12 mouse cellular contexts compared by ENCODE assay signal in genomic region chr5:110806676-110807075, GRCm38 (mm10). TPM values are rescaled to one million over a fixed set of nuclear protein-coding genes. Genes with fewer than 3 reads are reported as not detected.
DNase-seq lines count a peak whose midpoint lies in the region; ATAC-seq and TF ChIP-seq lines count a peak whose summit lies in the region.
"Had no signal": no experiment of that assay in that cellular context is flagged by ENCODE, and none has a peak within 500 bp of the region (broad histone marks: within the 10 kb centered on the region; RNA-seq: fewer than 3 reads in every experiment).

No protein-coding gene starts in this region.

- H3K9ac ChIP-seq in hindbrain, embryonic 14.5 days, result peak overlapping the region; percentile 34; the same call in 1 of the 2 replicates
- no peak overlapping the region for H3K9ac ChIP-seq in hindbrain, postnatal 0 days (replicated peaks; ENCODE audit: low read length)
- H3K9ac ChIP-seq in ES-E14 (ENCODE audit: insufficient read depth, low read depth, low read length, poor library complexity, severe bottlenecking), result peak overlapping the region; percentile 14; the same call in 1 of the 2 replicates
- H3K9ac ChIP-seq in liver, embryonic 16.5 days (ENCODE audit: low read depth, low read length), result no peak overlapping the region

- H3K27ac ChIP-seq in hindbrain, embryonic 14.5 days, result no peak overlapping the region
- no peak overlapping the region for H3K27ac ChIP-seq in hindbrain, postnatal 0 days
- H3K27ac ChIP-seq in ES-E14 (ENCODE audit: insufficient read depth, low read depth, low read length, poor library complexity, severe bottlenecking), result peak overlapping the region; percentile 98
- peak overlapping the region; percentile 19; the same call in 1 of the 2 replicates for H3K27ac ChIP-seq in liver, embryonic 16.5 days (ENCODE audit: low read length)

- H3K9me3 ChIP-seq in erythroblast, embryonic 14.5 days (ENCODE audit: control insufficient read depth, low read length), result no peaks in the 10 kb centered on the region
- H3K9me3 ChIP-seq in hindbrain, embryonic 14.5 days (ENCODE audit: control insufficient read depth, low read length), result no peaks in the 10 kb centered on the region
- H3K9me3 ChIP-seq in hindbrain, postnatal 0 days (ENCODE audit: low read length), result no peaks in the 10 kb centered on the region
- no peaks in the 10 kb centered on the region for H3K9me3 ChIP-seq in ES-E14 (ENCODE audit: control insufficient read depth, insufficient read depth, low read depth, low read length)
- H3K9me3 ChIP-seq in liver, embryonic 16.5 days (replicated peaks; ENCODE audit: control insufficient read depth, low read length), result no peaks in the 10 kb centered on the region

- in situ Hi-C loops in ES-E14 (cut with MboI; ENCODE audit: low sequenced_read_pairs in 2 of 2, unreplicated experiment in 2 of 2), result no loop called here

- TF ChIP-seq CTCF in hindbrain, postnatal 0 days (IDR thresholded peaks at IDR 0.05; ENCODE audit: low read depth), result no peak

- ATAC-seq in erythroblast, adult 5-6 weeks (replicated peaks; ENCODE audit: low FRiP score, poor library complexity, severe bottlenecking), result no peak
- no peak for ATAC-seq in hindbrain, embryonic 14.5 days (ENCODE audit: low FRiP score)
- no peak for ATAC-seq in hindbrain, postnatal 0 days
- ATAC-seq in liver, embryonic 16.5 days (ENCODE audit: low read depth), result no peak
- ATAC-seq: intestine, postnatal 0 days had no signal

- H3K27me3 ChIP-seq in erythroblast, embryonic 14.5 days (ENCODE audit: control insufficient read depth), result no peaks in the 10 kb centered on the region
- H3K27me3 ChIP-seq in hindbrain, embryonic 14.5 days (ENCODE audit: control insufficient read depth, insufficient read depth, low read length), result no peaks in the 10 kb centered on the region
- H3K27me3 ChIP-seq in hindbrain, postnatal 0 days (ENCODE audit: insufficient read depth, low read length), result no peaks in the 10 kb centered on the region
- no peaks in the 10 kb centered on the region for H3K27me3 ChIP-seq in liver, embryonic 16.5 days (ENCODE audit: control insufficient read depth, insufficient read depth, low read depth, low read length)

- H3K4me3 ChIP-seq in erythroblast, embryonic 14.5 days (replicated peaks), result peak overlapping the region; percentile 93
- H3K4me3 ChIP-seq in hindbrain, embryonic 14.5 days (replicated peaks; ENCODE audit: low read length), result no peak overlapping the region
- H3K4me3 ChIP-seq in hindbrain, postnatal 0 days (ENCODE audit: low read length), result no peak overlapping the region
- peak overlapping the region; percentile 78 to 93; a peak in 3 of 4 replicates for H3K4me3 ChIP-seq in ES-E14 (ENCODE audit: insufficient read depth in 1 of 2, low read depth in 1 of 2, low read length in 2 of 2, poor library complexity in 1 of 2, severe bottlenecking in 1 of 2)
- H3K4me3 ChIP-seq in liver, embryonic 16.5 days (ENCODE audit: low read depth, low read length), result no peak overlapping the region

- peaks cover 61% of the 10 kb centered on the region for H3K36me3 ChIP-seq in erythroblast, embryonic 14.5 days (ENCODE audit: control insufficient read depth)
- peaks cover 31% of the 10 kb centered on the region; the same call in 1 of the 2 replicates for H3K36me3 ChIP-seq in hindbrain, embryonic 14.5 days (replicated peaks; ENCODE audit: control insufficient read depth, insufficient read depth)
- no peaks in the 10 kb centered on the region for H3K36me3 ChIP-seq in hindbrain, postnatal 0 days (ENCODE audit: insufficient read depth, low read length)
- H3K36me3 ChIP-seq in ES-E14 (ENCODE audit: control insufficient read depth, insufficient read depth, low read length, poor library complexity, severe bottlenecking), result peaks cover 22% of the 10 kb centered on the region
- peaks cover 16% of the 10 kb centered on the region for H3K36me3 ChIP-seq in liver, embryonic 16.5 days (ENCODE audit: control insufficient read depth, insufficient read depth)

- no peak for DNase-seq in hindbrain, embryonic 14.5 days (ENCODE audit: low spot score)
- no peak for DNase-seq in hindbrain, postnatal 0 days (ENCODE audit: low spot score)
- peak; percentile 63 for DNase-seq in ES-E14 (ENCODE audit: low read depth, low spot score)
- DNase-seq in right cerebral cortex, postnatal 14 days, result no peak
- DNase-seq: embryo, embryonic 11 days; lung, postnatal 14 days; spleen, adult 18-20 months; thymus, adult 18-20 months had no signal

- 0 out of 2 replicates have a peak overlapping the region, but pooled peaks have one; percentile 6 for H3K4me2 ChIP-seq in hindbrain, embryonic 14.5 days (replicated peaks)
- H3K4me2 ChIP-seq in hindbrain, postnatal 0 days (ENCODE audit: low read depth, low read length), result no peak overlapping the region
- peak overlapping the region; percentile 80 for H3K4me2 ChIP-seq in liver, embryonic 16.5 days (ENCODE audit: low read depth, low read length)

- 96% methylated on average over 1 of the region's 1 CpGs for WGBS in hindbrain, embryonic 14.5 days
- WGBS in hindbrain, postnatal 0 days, result 90% methylated on average over 1 of the region's 1 CpGs
- WGBS in liver, embryonic 16.5 days (ENCODE audit: insufficient replicate concordance), result 83% methylated on average over 1 of the region's 1 CpGs

- H3K4me1 ChIP-seq in erythroblast, embryonic 14.5 days (ENCODE audit: control insufficient read depth), result peaks cover 86% of the 10 kb centered on the region
- peaks cover 30% of the 10 kb centered on the region for H3K4me1 ChIP-seq in hindbrain, embryonic 14.5 days (replicated peaks; ENCODE audit: control insufficient read depth, insufficient read depth, low read length)
- peaks cover 23% of the 10 kb centered on the region for H3K4me1 ChIP-seq in hindbrain, postnatal 0 days (ENCODE audit: insufficient read depth, low read length)
- peaks cover 16 to 25% of the 10 kb centered on the region in 2 experiments for H3K4me1 ChIP-seq in ES-E14 (ENCODE audit: control insufficient read depth in 2 of 2, insufficient read depth in 2 of 2, low read length in 2 of 2, poor library complexity in 1 of 2)
- H3K4me1 ChIP-seq in liver, embryonic 16.5 days (ENCODE audit: control insufficient read depth, low read depth, low read length), result peaks cover 67% of the 10 kb centered on the region

TF ChIP-seq in ES-E14, 5 proteins besides CTCF, POLR2A, EP300 and RAD21 (continues in another document):
- TF ChIP-seq HCFC1 (IDR thresholded peaks at IDR 0.05; ENCODE audit: borderline replicate concordance, insufficient read depth, low read length) (no peak), CHD2 (IDR thresholded peaks at IDR 0.05; ENCODE audit: low read depth, low read length) (0 out of 2 replicates have a peak, but pooled peaks have one; percentile 2)

RNA-seq across cellular contexts. Expression of gene Ulk1, which starts 3.2 kb away (rescaled TPM):
- polyA plus RNA-seq in erythroblast, embryonic 14.5 days (2012), result 17.0 and 20.3 TPM in 2 replicates
- total RNA-seq in erythroblast, adult 5-6 weeks (2015; ENCODE audit: low replicate concordance), result 282 and 363 TPM in 2 replicates
- 327 and 394 TPM in 2 replicates for total RNA-seq in erythroblast, adult 5-6 weeks (2017; ENCODE audit: low replicate concordance)
- 48.9 and 49.6 TPM in 2 replicates for polyA plus RNA-seq in hindbrain, embryonic 14.5 days (2014; fragmentation: Nextera tagmentation; extraction: Ambion mirVana)
- total RNA-seq in hindbrain, postnatal 0 days (2014; rRNA removed), result 53.9 and 60.8 TPM in 2 replicates
- 13.9 and 16.3 TPM in 2 replicates for polyA plus RNA-seq in hindbrain, postnatal 0 days (2015; fragmentation: Nextera tagmentation; extraction: Ambion mirVana)
- 82.7 and 136 TPM in 2 replicates for total RNA-seq in ES-E14 (2012; rRNA removed)
- 12.5 and 13.7 TPM in 2 replicates for polyA plus RNA-seq in liver, embryonic 16.5 days (2015; fragmentation: Nextera tagmentation; extraction: Ambion mirVana)

RNA-seq across cellular contexts. Expression of gene Pus1, which starts 26.2 kb away (rescaled TPM):
- polyA plus RNA-seq in erythroblast, embryonic 14.5 days (2012), result 3.1 and 3.7 TPM in 2 replicates
- total RNA-seq in erythroblast, adult 5-6 weeks (2015; ENCODE audit: low replicate concordance), result 2.1 and 6.7 TPM in 2 replicates
- total RNA-seq in erythroblast, adult 5-6 weeks (2017; ENCODE audit: low replicate concordance), result 5.6 and 12.4 TPM in 2 replicates
- polyA plus RNA-seq in hindbrain, embryonic 14.5 days (2014; fragmentation: Nextera tagmentation; extraction: Ambion mirVana), result 9.8 and 11.5 TPM in 2 replicates
- 14.1 and 15.0 TPM in 2 replicates for total RNA-seq in hindbrain, postnatal 0 days (2014; rRNA removed)
- 20.2 and 21.8 TPM in 2 replicates for polyA plus RNA-seq in hindbrain, postnatal 0 days (2015; fragmentation: Nextera tagmentation; extraction: Ambion mirVana)
- 62.1 and 68.2 TPM in 2 replicates for total RNA-seq in ES-E14 (2012; rRNA removed)
- 24.5 and 24.6 TPM in 2 replicates for polyA plus RNA-seq in liver, embryonic 16.5 days (2015; fragmentation: Nextera tagmentation; extraction: Ambion mirVana)

RNA-seq across cellular contexts. Expression of gene Hscb, which starts 32.9 kb away (rescaled TPM):
- 19.1 and 22.4 TPM in 2 replicates for polyA plus RNA-seq in erythroblast, embryonic 14.5 days (2012)
- total RNA-seq in erythroblast, adult 5-6 weeks (2015; ENCODE audit: low replicate concordance), result 121 and 159 TPM in 2 replicates
- total RNA-seq in erythroblast, adult 5-6 weeks (2017; ENCODE audit: low replicate concordance), result 133 and 153 TPM in 2 replicates
- 7.8 and 10.3 TPM in 2 replicates for polyA plus RNA-seq in hindbrain, embryonic 14.5 days (2014; fragmentation: Nextera tagmentation; extraction: Ambion mirVana)
- 10.0 and 10.5 TPM in 2 replicates for total RNA-seq in hindbrain, postnatal 0 days (2014; rRNA removed)
- 12.0 and 16.4 TPM in 2 replicates for polyA plus RNA-seq in hindbrain, postnatal 0 days (2015; fragmentation: Nextera tagmentation; extraction: Ambion mirVana)
- 21.7 and 22.9 TPM in 2 replicates for total RNA-seq in ES-E14 (2012; rRNA removed)
- polyA plus RNA-seq in liver, embryonic 16.5 days (2015; fragmentation: Nextera tagmentation; extraction: Ambion mirVana), result 58.5 and 59.1 TPM in 2 replicates

RNA-seq across cellular contexts. Expression of gene Chek2, which starts 33.1 kb away (rescaled TPM):
- 0.50 and 0.52 TPM in 2 replicates for polyA plus RNA-seq in erythroblast, embryonic 14.5 days (2012)
- total RNA-seq in erythroblast, adult 5-6 weeks (2015; ENCODE audit: low replicate concordance), result 70.4 and 71.9 TPM in 2 replicates
- total RNA-seq in erythroblast, adult 5-6 weeks (2017; ENCODE audit: low replicate concordance), result 86.9 and 122 TPM in 2 replicates
- polyA plus RNA-seq in hindbrain, embryonic 14.5 days (2014; fragmentation: Nextera tagmentation; extraction: Ambion mirVana), result 5.4 and 5.9 TPM in 2 replicates
- 5.5 and 5.6 TPM in 2 replicates for total RNA-seq in hindbrain, postnatal 0 days (2014; rRNA removed)
- 5.1 and 7.0 TPM in 2 replicates for polyA plus RNA-seq in hindbrain, postnatal 0 days (2015; fragmentation: Nextera tagmentation; extraction: Ambion mirVana)
- 43.4 and 46.6 TPM in 2 replicates for total RNA-seq in ES-E14 (2012; rRNA removed)
- 29.3 and 34.2 TPM in 2 replicates for polyA plus RNA-seq in liver, embryonic 16.5 days (2015; fragmentation: Nextera tagmentation; extraction: Ambion mirVana)

RNA-seq across cellular contexts. Expression of gene Ep400, which starts 36.2 kb away (rescaled TPM):
- polyA plus RNA-seq in erythroblast, embryonic 14.5 days (2012), result 4.0 and 6.5 TPM in 2 replicates
- 219 and 273 TPM in 2 replicates for total RNA-seq in erythroblast, adult 5-6 weeks (2015; ENCODE audit: low replicate concordance)
- total RNA-seq in erythroblast, adult 5-6 weeks (2017; ENCODE audit: low replicate concordance), result 224 and 225 TPM in 2 replicates
- 43.3 and 45.5 TPM in 2 replicates for polyA plus RNA-seq in hindbrain, embryonic 14.5 days (2014; fragmentation: Nextera tagmentation; extraction: Ambion mirVana)
- total RNA-seq in hindbrain, postnatal 0 days (2014; rRNA removed), result 63.3 and 66.6 TPM in 2 replicates
- 28.8 and 35.0 TPM in 2 replicates for polyA plus RNA-seq in hindbrain, postnatal 0 days (2015; fragmentation: Nextera tagmentation; extraction: Ambion mirVana)
- total RNA-seq in ES-E14 (2012; rRNA removed), result 56.7 and 62.2 TPM in 2 replicates
- polyA plus RNA-seq in liver, embryonic 16.5 days (2015; fragmentation: Nextera tagmentation; extraction: Ambion mirVana), result 21.8 and 25.1 TPM in 2 replicates

Comparison
In these comparisons a context has a peak if more than half of its experiments do, and no peak if none do; other contexts are left out.
1. H3K9ac ChIP-seq: peak in hindbrain, embryonic 14.5 days (single experiment) and ES-E14 (single experiment); none in hindbrain, postnatal 0 days (single experiment) and liver, embryonic 16.5 days (single experiment).
2. H3K4me3 ChIP-seq: peak in erythroblast, embryonic 14.5 days (single experiment) and ES-E14 (2 of 2); none in hindbrain, embryonic 14.5 days (single experiment), hindbrain, postnatal 0 days (single experiment) and liver, embryonic 16.5 days (single experiment).
3. H3K27ac ChIP-seq: peak in ES-E14 (single experiment) and liver, embryonic 16.5 days (single experiment); none in hindbrain, embryonic 14.5 days (single experiment) and hindbrain, postnatal 0 days (single experiment).